Mouse (Mus musculus) gastrocnemius, postnatal 4 days (tissue): ENCODE results near the gene Bub1b. TPM values are rescaled to one million over a fixed set of nuclear protein-coding genes. Genes with fewer than 3 reads are reported as not detected.

Source experiments
- total RNA-seq, 2 experiments: library from RNA; stranded (reverse); gene quantifications; 2 replicates each; pipeline ENCODE4 v1.2.3; 2021

Bub1b gene
- total RNA-seq, 2 experiments from 2014 or later = 21.1 to 23.3 TPM

Other genes with a start within 250 kb of the Bub1b start
- under 1 TPM; 0.54 to 0.70 TPM for gene Gpr176, start 224.8 kb upstream of the Bub1b start, total RNA-seq
- 10 to 100 TPM; 11.0 to 11.6 TPM for gene Eif2ak4, start 209.6 kb upstream of the Bub1b start, total RNA-seq
- 100 to 1,000 TPM; 144 to 148 TPM for gene Srp14, start 118.5 kb upstream of the Bub1b start, total RNA-seq
- gene Bmf, start 48.5 kb upstream of the Bub1b start, total RNA-seq = 10 to 100 TPM; 20.5 to 22.9 TPM
- gene Pak6, start 65.1 kb downstream of the Bub1b start, total RNA-seq = under 1 TPM; 0.29 to 0.52 TPM
- under 1 TPM in 1 of 2 experiments, not detected in 1; 0.08 TPM for gene Ankrd63, start 105.8 kb downstream of the Bub1b start, total RNA-seq
- 1 to 10 TPM; 1.1 to 1.3 TPM for gene Plcb2, start 130.2 kb downstream of the Bub1b start, total RNA-seq
- gene Inafm2, start 147.5 kb downstream of the Bub1b start, total RNA-seq = 10 to 100 TPM in 1 of 2 experiments, 1 to 10 TPM in 1; 9.5 to 11.5 TPM
- 10 to 100 TPM; 11.0 to 12.8 TPM for gene Ccdc9b, start 164.4 kb downstream of the Bub1b start, total RNA-seq
- gene Phgr1, start 174.6 kb downstream of the Bub1b start, total RNA-seq = not detected
- under 1 TPM; 0.13 to 0.15 TPM for gene Disp2, start 181.5 kb downstream of the Bub1b start, total RNA-seq
- 10 to 100 TPM; 18.5 to 23.0 TPM for gene Knstrn, start 215.8 kb downstream of the Bub1b start, total RNA-seq